Mouse (Mus musculus): ENCODE measurements around the gene Lair1. TPM values are rescaled to one million over a fixed set of nuclear protein-coding genes. Genes with fewer than 3 reads are reported as not detected.
A peak's percentile ranks its signal among the peaks of the same experiment; 100 is the strongest.
"Not testable (repeated sequence)": the region's sequence is repeated elsewhere in the genome, so short reads cannot be mapped to it uniquely, and the experiment has no call there.

The Lair1 gene
- polyA plus RNA-seq, 1 experiment from 2014 or later, result 0.16 TPM

DNA sequence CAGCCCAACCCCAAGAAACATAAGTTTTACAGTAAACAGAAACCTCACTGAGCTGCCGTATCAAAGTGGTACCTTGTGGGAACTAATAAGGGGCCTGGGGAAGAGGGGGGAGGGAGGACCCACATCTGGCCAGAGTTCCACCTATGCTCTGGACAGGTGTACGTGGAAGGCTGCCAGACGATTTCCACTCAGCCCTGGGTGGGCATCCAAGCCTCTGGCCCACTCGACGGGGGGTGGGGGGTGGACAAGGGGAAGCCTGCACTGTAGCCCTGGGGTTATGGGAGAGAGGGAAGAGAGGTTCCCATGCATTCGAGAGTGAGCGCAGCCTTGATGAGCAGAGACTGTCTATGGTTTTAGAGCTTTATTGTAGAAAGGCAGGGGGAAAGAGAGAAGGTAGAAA is 16.5 kb upstream of the Lair1 start:
- WGBS, result 70% methylated on average over 7 of the region's 7 CpGs
- H3K27ac ChIP-seq (ENCODE audit: low read depth), result no peak overlapping the region
- no peak overlapping the region for H3K4me3 ChIP-seq (ENCODE audit: low read depth, low read length)
- H3K9me3 ChIP-seq (ENCODE audit: low read depth, low read length), result no peaks in the 10 kb centered on the region
- H3K27me3 ChIP-seq (ENCODE audit: insufficient read depth, low read length), result no peaks in the 10 kb centered on the region
- no peaks in the 10 kb centered on the region for H3K36me3 ChIP-seq (ENCODE audit: insufficient read depth)
- TF ChIP-seq CTCF (IDR thresholded peaks at IDR 0.05; ENCODE audit: low read depth), result no peak
- no peaks in the 10 kb centered on the region for H3K4me1 ChIP-seq (ENCODE audit: insufficient read depth)
- DNase-seq (no peak), ATAC-seq (ENCODE audit: insufficient read depth) (no peak)
- H3K9ac ChIP-seq, result no peak overlapping the region
- H3K4me2 ChIP-seq, result no peak overlapping the region

DNA sequence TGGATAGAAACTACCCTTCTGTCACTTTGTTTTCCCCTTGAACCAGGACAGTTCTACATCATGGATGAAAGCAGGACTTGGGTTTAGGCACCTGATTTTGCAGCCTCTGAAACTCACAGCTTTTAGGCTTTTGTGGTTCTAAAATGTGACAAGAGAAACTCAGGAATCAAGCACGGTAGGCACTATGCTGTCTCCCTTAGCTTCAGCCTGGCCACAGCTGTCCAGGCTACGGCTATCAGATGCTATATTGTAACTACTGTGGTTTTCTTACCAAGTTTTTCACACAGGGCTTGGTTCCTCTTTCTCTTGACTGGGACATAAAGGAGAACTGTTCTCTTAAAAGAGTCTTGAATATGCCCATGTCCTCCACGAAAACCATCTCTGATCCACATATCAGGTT is 10.1 kb upstream of the Lair1 start:
- Histone ChIP-seq H3K36me3 (ENCODE audit: insufficient read depth) (no peaks in the 10 kb centered on the region), H3K9me3 (ENCODE audit: low read depth, low read length) (no peaks in the 10 kb centered on the region), H3K4me2 (no peak overlapping the region), H3K4me3 (ENCODE audit: low read depth, low read length) (no peak overlapping the region), H3K27me3 (ENCODE audit: insufficient read depth, low read length) (no peaks in the 10 kb centered on the region), H3K4me1 (ENCODE audit: insufficient read depth) (no peaks in the 10 kb centered on the region), H3K27ac (ENCODE audit: low read depth) (no peak overlapping the region), H3K9ac (no peak overlapping the region)
- DNase-seq (no peak), ATAC-seq (ENCODE audit: insufficient read depth) (no peak)
- WGBS, result 64% methylated on average over 3 of the region's 3 CpGs
- no peak for TF ChIP-seq CTCF (IDR thresholded peaks at IDR 0.05; ENCODE audit: low read depth)

DNA sequence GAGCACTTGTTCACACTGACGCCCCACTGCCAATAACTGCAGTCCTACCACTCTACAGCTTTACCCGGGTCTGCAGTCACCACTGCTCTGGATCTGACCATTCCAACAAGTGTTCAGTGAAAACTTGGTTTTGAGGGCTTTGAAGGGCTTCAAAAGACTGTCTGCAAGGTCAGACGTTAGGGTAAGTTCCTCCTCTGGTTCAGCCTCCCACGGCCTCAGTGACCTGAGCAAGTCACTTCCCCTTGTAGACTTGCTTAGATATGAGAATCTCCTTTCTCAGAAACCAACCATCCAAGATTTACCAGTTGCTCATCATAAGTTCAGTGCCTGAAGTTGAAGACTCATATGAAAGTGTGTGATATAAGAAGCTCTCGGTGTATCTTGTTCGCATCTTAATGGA is 8.1 kb upstream of the Lair1 start:
- no peak overlapping the region for H3K4me2 ChIP-seq
- H3K36me3 ChIP-seq (ENCODE audit: insufficient read depth), result no peaks in the 10 kb centered on the region
- 83% methylated on average over 6 of the region's 6 CpGs for WGBS
- no peak overlapping the region for H3K9ac ChIP-seq
- no peaks in the 10 kb centered on the region for H3K27me3 ChIP-seq (ENCODE audit: insufficient read depth, low read length)
- no peak for TF ChIP-seq CTCF (IDR thresholded peaks at IDR 0.05; ENCODE audit: low read depth)
- ATAC-seq (ENCODE audit: insufficient read depth), result no peak
- no peak overlapping the region for H3K27ac ChIP-seq (ENCODE audit: low read depth)
- DNase-seq, result no peak
- H3K9me3 ChIP-seq (ENCODE audit: low read depth, low read length), result no peaks in the 10 kb centered on the region
- no peaks in the 10 kb centered on the region for H3K4me1 ChIP-seq (ENCODE audit: insufficient read depth)
- no peak overlapping the region for H3K4me3 ChIP-seq (ENCODE audit: low read depth, low read length)

DNA sequence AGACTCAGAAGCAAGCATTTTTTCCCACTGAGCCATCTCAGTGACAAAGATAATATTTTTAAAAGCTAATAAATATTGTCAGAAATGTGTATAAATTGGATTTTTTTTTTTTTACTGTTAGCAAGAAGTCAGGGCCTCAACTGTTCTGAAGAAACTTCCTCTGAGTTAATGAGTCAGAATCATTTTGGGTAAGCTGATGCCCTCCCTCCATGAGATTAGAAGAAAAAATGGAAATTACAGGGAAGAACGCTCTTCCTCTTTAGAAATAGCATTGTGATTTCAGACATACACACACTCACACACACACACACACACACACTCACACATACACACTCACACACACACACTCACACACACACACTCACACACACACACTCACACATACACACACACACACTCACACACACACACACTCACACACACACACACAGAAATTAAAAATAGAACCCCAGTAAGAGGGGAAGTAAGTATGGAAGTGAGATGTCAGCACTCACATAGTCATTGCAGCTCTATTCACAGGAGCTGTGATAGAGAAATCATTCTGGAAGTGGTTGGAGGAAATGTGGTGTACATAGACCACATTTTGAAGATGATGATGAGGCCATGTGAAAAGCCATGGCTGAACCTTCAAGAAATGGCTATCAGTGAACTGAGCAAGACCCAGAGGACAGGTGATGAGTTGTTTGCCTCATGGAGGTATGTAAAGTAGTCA is 866 bp upstream of the Lair1 start:
- Histone ChIP-seq H3K4me3 (ENCODE audit: low read depth, low read length) (no peak overlapping the region), H3K4me1 (ENCODE audit: insufficient read depth) (no peaks in the 10 kb centered on the region), H3K27me3 (ENCODE audit: insufficient read depth, low read length) (no peaks in the 10 kb centered on the region), H3K27ac (ENCODE audit: low read depth) (no peak overlapping the region), H3K36me3 (ENCODE audit: insufficient read depth) (no peaks in the 10 kb centered on the region), H3K9ac (no peak overlapping the region), H3K4me2 (no peak overlapping the region), H3K9me3 (ENCODE audit: low read depth, low read length) (no peaks in the 10 kb centered on the region)
- 77% methylated on average over 1 of the region's 1 CpGs for WGBS
- TF ChIP-seq CTCF (IDR thresholded peaks at IDR 0.05; ENCODE audit: low read depth), result no peak
- ATAC-seq (ENCODE audit: insufficient read depth) (no peak), DNase-seq (no peak)

DNA sequence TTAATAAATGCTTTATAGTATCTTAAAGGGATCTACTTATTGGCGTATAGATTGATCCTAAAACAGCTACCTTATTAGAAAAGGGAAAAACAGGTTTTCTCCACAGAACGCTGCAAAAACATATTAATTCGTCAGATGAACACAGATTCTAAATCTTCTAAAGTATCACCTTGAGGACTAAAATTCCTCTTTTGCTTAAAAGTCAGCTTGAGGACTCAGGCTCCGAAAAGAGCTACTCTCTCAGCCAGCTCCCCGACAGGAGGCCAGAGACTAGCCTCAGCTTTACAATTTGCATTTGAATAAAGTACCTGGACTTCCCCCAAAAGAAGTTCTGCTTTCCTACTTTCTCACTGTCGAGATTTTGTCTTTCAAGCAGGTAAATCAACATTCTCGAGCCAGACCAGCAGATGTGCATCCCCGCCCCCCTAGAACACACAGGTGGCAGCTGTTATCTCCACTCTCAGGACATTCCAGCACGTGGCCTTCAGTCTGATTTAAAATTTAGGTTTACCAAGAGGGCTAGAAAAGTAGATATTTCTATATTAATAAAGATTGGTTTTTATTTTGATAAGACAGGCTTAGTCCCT is 2.3 kb downstream of the Lair1 start:
- H3K4me3 ChIP-seq (ENCODE audit: low read depth, low read length); H3K9ac ChIP-seq; H3K4me2 ChIP-seq; H3K36me3 ChIP-seq (ENCODE audit: insufficient read depth); H3K27ac ChIP-seq (ENCODE audit: low read depth); H3K27me3 ChIP-seq (ENCODE audit: insufficient read depth, low read length); H3K4me1 ChIP-seq (ENCODE audit: insufficient read depth); ATAC-seq (ENCODE audit: insufficient read depth); H3K9me3 ChIP-seq (ENCODE audit: low read depth, low read length); DNase-seq: not testable (repeated sequence)
- WGBS, result 52% methylated on average over 9 of the region's 9 CpGs

DNA sequence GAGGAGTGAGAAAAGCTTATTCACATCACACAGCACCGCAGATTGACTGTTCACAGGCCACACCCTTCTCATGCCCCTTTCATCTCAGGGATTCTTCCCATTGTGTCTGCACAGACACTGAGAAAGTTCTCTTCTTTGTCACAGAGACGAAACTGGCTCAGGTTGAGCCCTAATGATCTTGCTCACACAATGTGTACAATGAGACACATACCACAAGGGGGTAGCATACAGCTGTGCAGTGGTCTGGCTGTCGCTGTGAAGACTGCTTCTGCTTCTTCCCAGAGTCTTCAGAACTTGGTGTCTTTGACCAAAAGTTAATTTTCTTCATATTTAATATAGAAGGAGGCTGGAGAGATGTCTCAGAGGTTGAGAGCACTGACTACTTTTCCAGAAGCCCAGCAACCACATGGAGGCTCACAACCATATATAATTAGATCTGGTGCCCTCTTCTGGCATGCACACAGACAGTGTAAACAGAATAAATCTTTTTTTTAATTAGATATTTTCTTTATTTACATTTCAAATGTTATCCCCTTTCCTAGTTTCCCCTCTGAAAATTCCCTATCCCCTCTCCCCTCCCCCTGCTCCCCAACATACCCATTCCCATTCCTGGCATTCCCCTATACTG is 36.1 kb downstream of the Lair1 start:
- H3K27ac ChIP-seq (ENCODE audit: low read depth), result no peak overlapping the region
- H3K4me1 ChIP-seq (ENCODE audit: insufficient read depth), result no peaks in the 10 kb centered on the region
- no peaks in the 10 kb centered on the region for H3K27me3 ChIP-seq (ENCODE audit: insufficient read depth, low read length)
- ATAC-seq (ENCODE audit: insufficient read depth) (no peak), DNase-seq (peak; percentile 15)
- 34% methylated on average over 3 of the region's 3 CpGs for WGBS
- no peaks in the 10 kb centered on the region for H3K9me3 ChIP-seq (ENCODE audit: low read depth, low read length)
- no peak overlapping the region for H3K9ac ChIP-seq
- no peaks in the 10 kb centered on the region for H3K36me3 ChIP-seq (ENCODE audit: insufficient read depth)
- H3K4me2 ChIP-seq, result no peak overlapping the region
- H3K4me3 ChIP-seq (ENCODE audit: low read depth, low read length), result no peak overlapping the region
- peak; percentile 31 for TF ChIP-seq CTCF (IDR thresholded peaks at IDR 0.05; ENCODE audit: low read depth)

DNA sequence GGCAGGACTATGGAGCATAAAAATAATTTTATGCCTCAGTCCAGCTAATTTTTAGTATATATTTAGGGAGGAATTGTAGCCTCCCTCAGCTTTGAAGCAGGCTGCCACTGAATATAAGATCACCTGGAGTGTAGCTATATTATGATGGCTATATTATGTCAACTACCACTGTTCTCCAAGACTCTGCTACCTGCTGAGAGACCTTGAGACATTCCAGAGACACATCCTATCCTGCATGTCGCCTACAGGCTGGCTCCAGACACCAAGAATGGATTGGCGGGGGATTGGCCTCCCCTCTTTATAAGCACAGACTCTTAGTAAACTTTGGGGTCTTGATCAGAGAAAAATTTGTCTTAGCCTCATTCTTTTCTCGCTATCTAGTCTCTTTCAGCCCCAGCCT is 58.4 kb downstream of the Lair1 start:
- not testable (repeated sequence) for H3K4me3 ChIP-seq (ENCODE audit: low read depth, low read length); H3K27ac ChIP-seq (ENCODE audit: low read depth); H3K9me3 ChIP-seq (ENCODE audit: low read depth, low read length); H3K27me3 ChIP-seq (ENCODE audit: insufficient read depth, low read length); H3K4me1 ChIP-seq (ENCODE audit: insufficient read depth); DNase-seq; H3K4me2 ChIP-seq; H3K9ac ChIP-seq; H3K36me3 ChIP-seq (ENCODE audit: insufficient read depth); ATAC-seq (ENCODE audit: insufficient read depth)
- 61% methylated on average over 3 of the region's 3 CpGs for WGBS

DNA sequence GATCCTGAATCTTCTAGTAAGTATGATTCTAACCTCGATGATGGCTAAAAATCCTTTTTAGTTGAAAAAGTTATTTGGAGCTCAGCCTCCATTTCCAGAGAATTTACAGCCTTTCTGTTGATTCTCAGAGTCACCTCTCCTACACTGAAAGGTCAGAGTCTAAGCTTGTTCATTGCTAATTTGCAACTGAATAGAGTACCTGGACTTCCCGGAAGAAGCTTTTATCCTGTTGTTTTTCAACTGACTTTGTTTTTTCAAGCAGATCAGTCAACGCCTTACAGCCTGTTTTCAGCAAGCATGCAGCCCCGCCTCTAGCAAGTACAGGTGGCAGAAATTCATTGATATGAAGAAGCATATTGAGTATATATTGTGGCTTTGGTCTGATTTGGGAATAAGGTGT is 59.0 kb downstream of the Lair1 start:
- H3K9me3 ChIP-seq (ENCODE audit: low read depth, low read length); H3K4me2 ChIP-seq; H3K9ac ChIP-seq; ATAC-seq (ENCODE audit: insufficient read depth); H3K4me1 ChIP-seq (ENCODE audit: insufficient read depth); H3K36me3 ChIP-seq (ENCODE audit: insufficient read depth); H3K4me3 ChIP-seq (ENCODE audit: low read depth, low read length); H3K27me3 ChIP-seq (ENCODE audit: insufficient read depth, low read length); H3K27ac ChIP-seq (ENCODE audit: low read depth); DNase-seq: not testable (repeated sequence)
- WGBS, result 82% methylated on average over 4 of the region's 4 CpGs

Data from lung, embryonic 14.5 days (tissue).